Mouse (Mus musculus) limb, embryonic 12.5 days (tissue): ENCODE data around the gene Mfsd4b1. TPM values are rescaled to one million over a fixed set of nuclear protein-coding genes. Genes with fewer than 3 reads are reported as not detected.

Experiments used
- ATAC-seq: fragments of 200-750 bp; cut with Nextera tagmentation; 2 replicates; pipeline ENCODE4 v1.8.0; 2017; ENCODE audit warnings: low read depth, moderate TSS enrichment; ENCODE audit not compliant: insufficient number of reproducible peaks, insufficient read depth, low FRiP score, low TSS enrichment
- H3K27ac ChIP-seq: fragments of 300-500 bp; sonication (generic); 2 replicates; pipeline ENCODE4 v1.5.1; 2016; ENCODE audit warnings: mild to moderate bottlenecking, moderate library complexity
- H3K27me3 ChIP-seq: fragments of 300-500 bp; sonication (generic); 2 replicates; pipeline ENCODE4 v1.6.1; 2016; ENCODE audit warnings: mild to moderate bottlenecking, moderate library complexity
- H3K36me3 ChIP-seq: fragments of 300-500 bp; sonication (generic); 2 replicates; pipeline ENCODE4 v1.6.1; 2016; ENCODE audit warnings: mild to moderate bottlenecking, moderate library complexity
- H3K4me1 ChIP-seq: fragments of 300-500 bp; sonication (generic); replicated peaks from 2 replicates; pipeline ENCODE4 v1.6.1; 2016
- H3K4me2 ChIP-seq: fragments of 300-500 bp; sonication (generic); 2 replicates; pipeline ENCODE4 v1.6.1; 2016; ENCODE audit warnings: mild to moderate bottlenecking, moderate library complexity
- H3K4me3 ChIP-seq: fragments of 300-500 bp; sonication (generic); replicated peaks from 2 replicates; pipeline ENCODE4 v1.5.1; 2016; ENCODE audit warnings: mild to moderate bottlenecking
- H3K9ac ChIP-seq: fragments of 300-500 bp; sonication (generic); replicated peaks from 2 replicates; pipeline ENCODE4 v1.6.1; 2016; ENCODE audit warnings: mild to moderate bottlenecking, moderate library complexity
- H3K9me3 ChIP-seq: fragments of 300-500 bp; sonication (generic); 2 replicates; pipeline ENCODE4 v1.6.1; 2016; ENCODE audit warnings: mild to moderate bottlenecking, moderate library complexity
- WGBS: fragments of 180-500 bp; shearing (Covaris S2); methylation state at CpG from one replicate; pipeline ENCODE4 v1.1.7; 2016; 5-methylcytosine and 5-hydroxymethylcytosine counted together
- polyA plus RNA-seq: library from polyadenylated mRNA; unstranded; fragments of >200 nt; fragmentation: Nextera tagmentation; extraction: Ambion mirVana; gene quantifications from 2 replicates; pipeline ENCODE4 v1.2.1, GENCODE M21; 2016

Mfsd4b1 gene
- polyA plus RNA-seq, 1 experiment from 2014 or later, result 0.33 TPM

GRCm38 (mm10) chr10:39959761-39960440 is 65.2 kb downstream of the Mfsd4b1 start, which contains the start of gene Mfsd4b3:
Gene Mfsd4b3 (minus strand): TSS chr10:39960153.
- Histone ChIP-seq H3K27ac (0 out of 2 replicates have a peak within 1 kb of the TSS, but pooled peaks have one; percentile 12), H3K4me1 (peaks cover 5% of the 10 kb centered on the region), H3K36me3 (no peaks in the 10 kb centered on the region), H3K4me2 (peak within 1 kb of the TSS; percentile 96), H3K27me3 (no peaks in the 10 kb centered on the region), H3K9me3 (no peaks in the 10 kb centered on the region), H3K9ac (peak within 1 kb of the TSS; percentile 61), H3K4me3 (peak within 1 kb of the TSS; percentile 56)
- peak; percentile 96 for ATAC-seq
- WGBS, result 0% methylated on average over 38 of the region's 38 CpGs

GRCm38 (mm10) chr10:39958266-39958665 is 66.8 kb downstream of the Mfsd4b1 start:
- Histone ChIP-seq H3K36me3 (no peaks in the 10 kb centered on the region), H3K27ac (no peak overlapping the region), H3K27me3 (no peaks in the 10 kb centered on the region), H3K9me3 (no peaks in the 10 kb centered on the region), H3K4me2 (no peak overlapping the region), H3K9ac (no peak overlapping the region), H3K4me3 (no peak overlapping the region), H3K4me1 (peaks cover 5% of the 10 kb centered on the region)
- ATAC-seq, result no peak
- WGBS, result 69% methylated on average over 4 of the region's 4 CpGs

DNA sequence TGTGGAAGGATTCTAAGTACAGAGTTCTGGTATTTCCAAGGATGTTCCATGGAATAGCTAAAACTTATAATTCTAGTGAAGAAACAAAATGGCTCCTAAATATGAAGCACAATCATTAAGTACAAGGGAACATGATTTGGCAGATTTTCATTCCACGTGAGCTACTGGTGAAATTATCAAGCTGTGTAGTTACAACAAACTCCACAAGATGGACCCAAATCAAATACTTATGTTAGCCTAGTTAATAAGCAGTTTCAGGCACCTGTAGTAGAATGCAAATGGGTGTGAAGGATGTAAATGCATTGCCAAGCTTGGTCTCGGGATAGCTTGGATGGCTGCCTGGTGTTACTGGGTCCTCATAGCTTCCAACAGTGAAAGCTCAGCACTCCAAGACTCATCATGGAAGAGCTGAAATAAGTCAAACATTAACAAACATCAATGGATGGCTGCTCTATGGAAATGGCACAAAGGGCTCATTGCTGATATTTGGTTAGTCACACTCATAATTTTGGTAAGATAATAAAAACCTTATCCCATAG is 68.7 kb downstream of the Mfsd4b1 start:
- no peaks in the 10 kb centered on the region for H3K36me3 ChIP-seq
- H3K4me2 ChIP-seq, result no peak overlapping the region
- no peaks in the 10 kb centered on the region for H3K9me3 ChIP-seq
- no peak for ATAC-seq
- no peak overlapping the region for H3K9ac ChIP-seq
- WGBS, result 75% methylated on average over 2 of the region's 2 CpGs
- H3K4me3 ChIP-seq, result no peak overlapping the region
- peaks cover 5% of the 10 kb centered on the region for H3K4me1 ChIP-seq
- H3K27me3 ChIP-seq, result no peaks in the 10 kb centered on the region
- no peak overlapping the region for H3K27ac ChIP-seq

DNA sequence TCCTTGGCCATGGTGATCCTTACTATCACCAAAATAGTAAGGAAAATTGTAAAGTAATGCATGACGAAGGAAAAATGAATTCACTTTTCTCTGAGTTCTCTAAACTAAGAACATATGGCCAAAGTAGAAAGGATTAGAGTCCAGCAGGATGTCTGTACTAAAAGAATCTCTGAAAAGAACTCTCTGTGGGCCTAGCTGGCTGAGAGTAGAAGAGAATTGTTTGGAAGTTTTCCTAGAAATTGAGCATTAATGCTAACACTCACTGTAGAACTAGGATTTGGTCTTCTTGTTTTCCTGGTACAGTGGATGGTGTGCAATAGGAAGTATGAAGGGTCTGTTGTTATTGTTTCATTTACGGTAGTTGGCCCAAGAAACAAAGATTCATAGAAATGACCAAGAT is 69.9 kb downstream of the Mfsd4b1 start:
- ATAC-seq, result no peak
- no peaks in the 10 kb centered on the region for H3K36me3 ChIP-seq
- H3K9me3 ChIP-seq, result no peaks in the 10 kb centered on the region
- H3K9ac ChIP-seq, result no peak overlapping the region
- no peaks in the 10 kb centered on the region for H3K27me3 ChIP-seq
- H3K4me3 ChIP-seq, result no peak overlapping the region
- WGBS, result 88% methylated on average over 2 of the region's 2 CpGs
- H3K4me1 ChIP-seq, result no peaks in the 10 kb centered on the region
- H3K4me2 ChIP-seq, result no peak overlapping the region
- no peak overlapping the region for H3K27ac ChIP-seq

Other genes starting within 250 kb of the Mfsd4b1 start
- 6.8 and 6.9 TPM in 2 replicates for gene Mfsd4b4, start 126.0 kb downstream of the Mfsd4b1 start, polyA plus RNA-seq
- gene Mfsd4b2, start 98.3 kb downstream of the Mfsd4b1 start, polyA plus RNA-seq, result not detected in 2 replicates
- 0.15 and 0.23 TPM in 2 replicates for gene Mfsd4b3, start 65.1 kb downstream of the Mfsd4b1 start, polyA plus RNA-seq
- 0.11 and 0.15 TPM in 2 replicates for gene Mfsd4b5, start 38.6 kb downstream of the Mfsd4b1 start, polyA plus RNA-seq
- gene Slc16a10, start 117.0 kb upstream of the Mfsd4b1 start, polyA plus RNA-seq, result 18.3 and 19.8 TPM in 2 replicates
- 67.4 and 76.2 TPM in 2 replicates for gene Rpf2, start 221.8 kb upstream of the Mfsd4b1 start, polyA plus RNA-seq
- gene Gtf3c6, start 232.8 kb upstream of the Mfsd4b1 start, polyA plus RNA-seq, result 158 and 163 TPM in 2 replicates